ENCODE assay signal across 8 mouse cellular contexts in the genomic region with DNA sequence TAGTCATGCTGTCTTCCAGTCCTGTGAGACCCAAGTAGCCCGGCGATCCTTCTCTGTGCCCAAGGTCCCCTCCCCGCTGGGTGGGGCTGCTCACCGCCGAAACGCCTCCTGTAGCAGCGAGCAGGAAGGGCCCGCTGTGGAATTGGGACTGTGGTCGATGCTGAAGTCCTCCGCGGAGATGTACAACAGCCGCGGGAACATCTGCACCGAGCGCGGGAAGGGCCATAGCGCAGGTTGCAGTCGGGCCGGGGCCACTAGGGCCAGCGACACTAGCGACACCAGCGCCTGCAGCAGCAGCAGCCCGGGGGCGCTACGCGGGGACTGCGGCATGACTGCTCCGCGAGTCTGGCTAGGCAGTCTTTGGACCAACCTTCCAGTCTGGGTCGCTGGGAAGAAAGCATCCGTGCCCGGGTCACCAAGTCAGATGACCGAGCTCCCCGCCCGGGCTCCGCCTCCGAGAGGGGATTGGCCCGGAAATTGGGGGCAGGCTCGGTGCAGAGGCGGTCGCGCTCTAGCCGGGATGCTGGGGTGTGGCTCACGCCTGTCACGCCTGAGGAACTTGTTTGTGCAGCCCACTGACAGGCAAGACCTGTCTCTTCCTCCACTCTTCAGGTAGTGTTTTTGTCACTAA. TPM values are rescaled to one million over a fixed set of nuclear protein-coding genes. Genes with fewer than 3 reads are reported as not detected.
DNase-seq lines count a peak whose midpoint lies in the region; ATAC-seq and TF ChIP-seq lines count a peak whose summit lies in the region.

TSS of gene Hexb (minus strand) at position 426 of the 631 bp plus-strand sequence.

- peak; percentile 80 for DNase-seq in MEL-GATA-1-ER (ENCODE audit: extremely low read depth, low read depth)
- DNase-seq in cerebellum, adult 2 months: peak; percentile 88
- peak; percentile 66 for DNase-seq in forebrain, postnatal 0 days
- DNase-seq in heart, postnatal 36 days: peak; percentile 93 to 95
- DNase-seq in layer of hippocampus, adult 8-10 months (ENCODE audit: low spot score in 2 of 2): peak; percentile 84 to 86
- peak; percentile 88 to 89 for DNase-seq in thymus, adult 18-20 months

- no peaks in the 10 kb centered on the region for H3K36me3 ChIP-seq in forebrain, postnatal 0 days (ENCODE audit: insufficient read depth)
- H3K36me3 ChIP-seq in lung, embryonic 15.5 days: no peaks in the 10 kb centered on the region

- H3K27me3 ChIP-seq in cerebellum, adult 2 months (ENCODE audit: control insufficient read depth, insufficient read depth, low read length): no peaks in the 10 kb centered on the region
- H3K27me3 ChIP-seq in forebrain, postnatal 0 days (ENCODE audit: insufficient read depth, low read length): no peaks in the 10 kb centered on the region
- no peaks in the 10 kb centered on the region for H3K27me3 ChIP-seq in lung, embryonic 15.5 days

- no peaks in the 10 kb centered on the region for H3K9me3 ChIP-seq in forebrain, postnatal 0 days (ENCODE audit: low read length)
- no peaks in the 10 kb centered on the region for H3K9me3 ChIP-seq in lung, embryonic 15.5 days

- peak within 1 kb of the TSS; percentile 69 for H3K9ac ChIP-seq in forebrain, postnatal 0 days
- H3K9ac ChIP-seq in lung, embryonic 15.5 days: peak within 1 kb of the TSS; percentile 35

- TF ChIP-seq POLR2A in cerebellum, adult 2 months (IDR thresholded peaks at IDR 0.05; ENCODE audit: borderline replicate concordance, insufficient read depth, low read length): peak; percentile 56; the same call in 1 of the 2 replicates
- TF ChIP-seq POLR2A in olfactory bulb, adult 2 months (IDR thresholded peaks at IDR 0.05; ENCODE audit: insufficient read depth, low read depth, low read length): peak; percentile 20; the same call in 1 of the 2 replicates

- no peak within 1 kb of the TSS; the same call in 1 of the 2 replicates for H3K27ac ChIP-seq in cerebellum, adult 2 months (ENCODE audit: insufficient read depth, low read length)
- no peak within 1 kb of the TSS for H3K27ac ChIP-seq in forebrain, postnatal 0 days (ENCODE audit: low read depth, low read length)
- H3K27ac ChIP-seq in lung, embryonic 15.5 days: peak within 1 kb of the TSS; percentile 52
- H3K27ac ChIP-seq in olfactory bulb, adult 2 months (ENCODE audit: insufficient read depth, low read depth, low read length): peak within 1 kb of the TSS; percentile 29; the same call in 1 of the 2 replicates

- ATAC-seq in forebrain, postnatal 0 days: peak; percentile 91
- peak; percentile 89 for ATAC-seq in lung, embryonic 15.5 days (ENCODE audit: borderline replicate concordance, extremely low read depth, low FRiP score, low TSS enrichment)

- intact Hi-C loops in heart, postnatal 36 days (cut with DNase I): loop anchor here (10.0 kb wide), 1 partner anchor 1067 kb away; the partner anchor contains the start of genes Ankra2 and Utp15

- no peak for TF ChIP-seq CTCF in cerebellum, adult 2 months (IDR thresholded peaks at IDR 0.05; ENCODE audit: borderline replicate concordance, insufficient read depth, low read depth, low read length)
- TF ChIP-seq CTCF in forebrain, postnatal 0 days (IDR thresholded peaks at IDR 0.05; ENCODE audit: low read depth): peak; percentile 53
- TF ChIP-seq CTCF in olfactory bulb, adult 2 months (IDR thresholded peaks at IDR 0.05; ENCODE audit: insufficient read depth, low read depth, low read length): no peak

- no peaks in the 10 kb centered on the region for H3K4me1 ChIP-seq in cerebellum, adult 2 months (ENCODE audit: control insufficient read depth, insufficient read depth, low read length)
- H3K4me1 ChIP-seq in forebrain, postnatal 0 days (ENCODE audit: insufficient read depth): no peaks in the 10 kb centered on the region
- H3K4me1 ChIP-seq in lung, embryonic 15.5 days: no peaks in the 10 kb centered on the region
- peaks cover 7% of the 10 kb centered on the region for H3K4me1 ChIP-seq in olfactory bulb, adult 2 months (ENCODE audit: control insufficient read depth, insufficient read depth, low read length)

- H3K4me3 ChIP-seq in cerebellum, adult 2 months (replicated peaks; ENCODE audit: insufficient read depth, low read depth, low read length): peak within 1 kb of the TSS; percentile 69
- peak within 1 kb of the TSS; percentile 60 for H3K4me3 ChIP-seq in forebrain, postnatal 0 days (ENCODE audit: low read depth, low read length)
- peak within 1 kb of the TSS; percentile 62 for H3K4me3 ChIP-seq in lung, embryonic 15.5 days
- H3K4me3 ChIP-seq in olfactory bulb, adult 2 months (ENCODE audit: insufficient read depth, low read depth, low read length): peak within 1 kb of the TSS; percentile 87

- WGBS in cerebellum, adult 2 months: under 1% methylated on average over 45 of the region's 45 CpGs
- WGBS in forebrain, postnatal 0 days: under 1% methylated on average over 45 of the region's 45 CpGs
- under 1% methylated on average over 45 of the region's 45 CpGs for WGBS in lung, embryonic 15.5 days
- under 1% methylated on average over 45 of the region's 45 CpGs for WGBS in olfactory bulb, adult 2 months

- peak within 1 kb of the TSS; percentile 90 for H3K4me2 ChIP-seq in forebrain, postnatal 0 days (ENCODE audit: low read depth)
- H3K4me2 ChIP-seq in lung, embryonic 15.5 days: peak within 1 kb of the TSS; percentile 77

RNA-seq across cellular contexts. Expression of gene Hexb, which starts in this region (rescaled TPM):
- 61.0 and 62.9 TPM in 2 replicates for polyA plus RNA-seq in cerebellum, adult 2 months (2012; rRNA removed)
- 49.2 and 54.3 TPM in 2 replicates for total RNA-seq in forebrain, postnatal 0 days (2014; rRNA removed)
- polyA plus RNA-seq in forebrain, postnatal 0 days (2015; fragmentation: Nextera tagmentation; extraction: Ambion mirVana): 49.2 and 50.6 TPM in 2 replicates
- total RNA-seq in heart, postnatal 36 days (2021): 10 to 100 TPM; 24.8 to 28.0 TPM
- 100 to 1,000 TPM; 114 to 546 (median 290) TPM for total RNA-seq in layer of hippocampus, adult 8-10 months (2022)
- 32.3 and 34.7 TPM in 2 replicates for polyA plus RNA-seq in lung, embryonic 15.5 days (2015; fragmentation: Nextera tagmentation; extraction: Ambion mirVana)
- polyA plus RNA-seq in olfactory bulb, adult 2 months (2012; ENCODE audit: insufficient read depth, insufficient read length, low replicate concordance, missing spikeins): not detected in 2 replicates

Comparison
In these comparisons a context has a peak if more than half of its experiments do, and no peak if none do; other contexts are left out.
1. H3K27ac ChIP-seq: peak in lung, embryonic 15.5 days (single experiment) and olfactory bulb, adult 2 months (single experiment); none in cerebellum, adult 2 months (single experiment) and forebrain, postnatal 0 days (single experiment).
2. Peak in every context shown above with its lines, with median percentiles within 50 percentile points of each other: DNase-seq and H3K4me3 ChIP-seq.